Mouse (Mus musculus): Measurements from ENCODE around the gene Myh7b.
"Not testable (repeated sequence)": the region's sequence is repeated elsewhere in the genome, so short reads cannot be mapped to it uniquely, and the experiment has no call there.

Myh7b gene

GRCm38 (mm10) chr2:155605236-155605589 lies 5.8 kb upstream of the Myh7b start:
- not testable (repeated sequence) for DNase-seq

GRCm38 (mm10) chr2:155606360-155606759 lies 4.7 kb upstream of the Myh7b start:
- peak; percentile 86 for DNase-seq

GRCm38 (mm10) chr2:155611834-155612550 lies 980 bp downstream of the Myh7b start:
- DNase-seq = no peak

GRCm38 (mm10) chr2:155613326-155613755 lies 2.3 kb downstream of the Myh7b start:
- DNase-seq = no peak

GRCm38 (mm10) chr2:155613953-155614352 lies 2.9 kb downstream of the Myh7b start:
- no peak for DNase-seq

GRCm38 (mm10) chr2:155616971-155617370 lies 6.0 kb downstream of the Myh7b start:
- DNase-seq = no peak

GRCm38 (mm10) chr2:155619817-155620216 lies 8.8 kb downstream of the Myh7b start:
- DNase-seq = peak; percentile 80

- DNase-seq = no peak
Observed at GRCm38 (mm10) chr2:155622606-155623005, 11.6 kb downstream of the Myh7b start.

GRCm38 (mm10) chr2:155623996-155624395 lies 13.0 kb downstream of the Myh7b start:
- DNase-seq = no peak

- DNase-seq = no peak
Observed at GRCm38 (mm10) chr2:155624730-155625129, 13.7 kb downstream of the Myh7b start.

GRCm38 (mm10) chr2:155626277-155626676 lies 15.3 kb downstream of the Myh7b start:
- no peak for DNase-seq

GRCm38 (mm10) chr2:155627030-155627738 lies 16.2 kb downstream of the Myh7b start:
- peak; percentile 63 for DNase-seq

- no peak for DNase-seq
Observed at GRCm38 (mm10) chr2:155628112-155628511, 17.1 kb downstream of the Myh7b start.

GRCm38 (mm10) chr2:155628519-155628918 lies 17.5 kb downstream of the Myh7b start:
- no peak for DNase-seq

- no peak for DNase-seq
Observed at GRCm38 (mm10) chr2:155629231-155629661, 18.2 kb downstream of the Myh7b start.

GRCm38 (mm10) chr2:155630153-155630552 lies 19.1 kb downstream of the Myh7b start:
- no peak for DNase-seq

- no peak for DNase-seq
Observed at GRCm38 (mm10) chr2:155630590-155631416, 19.8 kb downstream of the Myh7b start.

- DNase-seq = no peak
Observed at GRCm38 (mm10) chr2:155632138-155632936, 21.3 kb downstream of the Myh7b start.

GRCm38 (mm10) chr2:155633121-155633520 lies 22.1 kb downstream of the Myh7b start:
- no peak for DNase-seq

GRCm38 (mm10) chr2:155633731-155634130 lies 22.7 kb downstream of the Myh7b start:
- no peak for DNase-seq

- DNase-seq = no peak
Observed at GRCm38 (mm10) chr2:155634562-155634961, 23.6 kb downstream of the Myh7b start.

GRCm38 (mm10) chr2:155635961-155636360 lies 24.9 kb downstream of the Myh7b start:
- no peak for DNase-seq

GRCm38 (mm10) chr2:155636881-155637280 lies 25.9 kb downstream of the Myh7b start:
- no peak for DNase-seq
